Comparison of ENCODE assay signal across 10 mouse cellular contexts in genomic region chr5:99274119-99274563, GRCm38 (mm10).
DNase-seq lines count a peak whose midpoint lies in the region; ATAC-seq and TF ChIP-seq lines count a peak whose summit lies in the region.
"Had no signal": no experiment of that assay in that cellular context is flagged by ENCODE, and none has a peak within 500 bp of the region (broad histone marks: within the 10 kb centered on the region; RNA-seq: fewer than 3 reads in every experiment).

No protein-coding gene starts in this region.

- no peak for TF ChIP-seq CTCF in heart, adult 2 months (IDR thresholded peaks at IDR 0.05)
- no peak for TF ChIP-seq CTCF in liver, postnatal 0 days (IDR thresholded peaks at IDR 0.05; ENCODE audit: low read depth)

- H3K79me2 ChIP-seq in heart, adult 2 months (replicated peaks; ENCODE audit: control insufficient read depth, insufficient read depth, low read length) = no peaks in the 10 kb centered on the region

- no peak for TF ChIP-seq POLR2A in heart, adult 2 months (IDR thresholded peaks at IDR 0.05; ENCODE audit: insufficient read depth, low read depth, low read length)

- peak; percentile 93 for ATAC-seq in hindbrain, embryonic 15.5 days (ENCODE audit: low FRiP score, low read depth)
- ATAC-seq in liver, postnatal 0 days = no peak
- ATAC-seq: intestine, embryonic 16.5 days; Patski had no signal

- H3K9me3 ChIP-seq in hindbrain, embryonic 15.5 days = no peaks in the 10 kb centered on the region
- H3K9me3 ChIP-seq in liver, postnatal 0 days (ENCODE audit: low read length) = no peaks in the 10 kb centered on the region

- H3K4me3 ChIP-seq in hindbrain, embryonic 15.5 days = no peak overlapping the region
- H3K4me3 ChIP-seq in heart, adult 2 months = no peak overlapping the region
- H3K4me3 ChIP-seq in liver, postnatal 0 days (ENCODE audit: low read depth, low read length) = no peak overlapping the region

- H3K4me1 ChIP-seq in hindbrain, embryonic 15.5 days (replicated peaks) = peaks cover 24% of the 10 kb centered on the region
- no peaks in the 10 kb centered on the region for H3K4me1 ChIP-seq in heart, adult 2 months (ENCODE audit: control insufficient read depth, insufficient read depth, low read length)
- peaks cover 13% of the 10 kb centered on the region for H3K4me1 ChIP-seq in liver, postnatal 0 days (ENCODE audit: insufficient read depth)

- intact Hi-C loops in heart, adult 2 months (cut with DNase I) = no loop called here

- peak; percentile 95 to 96 for DNase-seq in cerebellum, postnatal 10 days
- no peak for DNase-seq in cerebellum, adult 11-12 months
- DNase-seq in right cerebral cortex, postnatal 14 days = peak; percentile 16
- DNase-seq in right cerebral cortex, postnatal 25 days = no peak
- peak; percentile 84 for DNase-seq in retina, embryonic 14.5 days (ENCODE audit: low spot score)
- DNase-seq in heart, adult 2 months = no peak
- DNase-seq in liver, postnatal 0 days = no peak

- H3K9ac ChIP-seq in hindbrain, embryonic 15.5 days = no peak overlapping the region
- H3K9ac ChIP-seq in heart, adult 2 months (ENCODE audit: low read depth, low read length) = no peak overlapping the region
- no peak overlapping the region for H3K9ac ChIP-seq in liver, postnatal 0 days (replicated peaks)

- no peaks in the 10 kb centered on the region for H3K27me3 ChIP-seq in hindbrain, embryonic 15.5 days
- no peaks in the 10 kb centered on the region for H3K27me3 ChIP-seq in heart, adult 2 months (ENCODE audit: control insufficient read depth, insufficient read depth, low read length)
- H3K27me3 ChIP-seq in liver, postnatal 0 days (ENCODE audit: insufficient read depth, low read length) = no peaks in the 10 kb centered on the region
- H3K27me3 ChIP-seq: Patski had no signal

- peak overlapping the region; percentile 67 for H3K27ac ChIP-seq in hindbrain, embryonic 15.5 days (replicated peaks)
- no peak overlapping the region for H3K27ac ChIP-seq in heart, adult 2 months
- no peak overlapping the region for H3K27ac ChIP-seq in liver, postnatal 0 days (ENCODE audit: low read depth)

- TF ChIP-seq EP300 in heart, adult 2 months (IDR thresholded peaks at IDR 0.05; ENCODE audit: insufficient read depth, low read depth, low read length) = no peak
- no peak for TF ChIP-seq EP300 in liver, postnatal 0 days (IDR thresholded peaks at IDR 0.05; ENCODE audit: low read depth)

- no peaks in the 10 kb centered on the region for H3K36me3 ChIP-seq in hindbrain, embryonic 15.5 days
- no peaks in the 10 kb centered on the region for H3K36me3 ChIP-seq in heart, adult 2 months (ENCODE audit: control insufficient read depth, insufficient read depth, low read length)
- no peaks in the 10 kb centered on the region for H3K36me3 ChIP-seq in liver, postnatal 0 days (replicated peaks; ENCODE audit: insufficient read depth, low read length)

- 17% methylated on average over 12 of the region's 12 CpGs for WGBS in hindbrain, embryonic 15.5 days
- 71% methylated on average over 12 of the region's 12 CpGs for WGBS in heart, adult 2 months
- 64% methylated on average over 12 of the region's 12 CpGs for WGBS in liver, postnatal 0 days (ENCODE audit: insufficient replicate concordance)

- H3K4me2 ChIP-seq in hindbrain, embryonic 15.5 days = peak overlapping the region; percentile 16; the same call in 1 of the 2 replicates
- no peak overlapping the region for H3K4me2 ChIP-seq in liver, postnatal 0 days (ENCODE audit: low read depth, low read length)

Comparison
In these comparisons a context has a peak if more than half of its experiments do, and no peak if none do; other contexts are left out.
1. DNase-seq: peak in cerebellum, postnatal 10 days (2 of 2), right cerebral cortex, postnatal 14 days (single experiment) and retina, embryonic 14.5 days (single experiment); none in cerebellum, adult 11-12 months (single experiment), right cerebral cortex, postnatal 25 days (single experiment), heart, adult 2 months (0 of 2) and liver, postnatal 0 days (single experiment).